Mouse (Mus musculus) liver, adult 2 months (tissue): Measurements from ENCODE around the gene Bace2.

Experiments
- CTCF ChIP-seq: fragments of 200-500 bp; IDR thresholded peaks from 2 replicates; pipeline ENCODE4 v1.5.1; 2011; ENCODE audit warnings: low read depth, low read length, control low read depth
- POLR2A ChIP-seq: fragments of 200-500 bp; IDR thresholded peaks from 2 replicates; pipeline ENCODE4 v1.6.1; 2011; ENCODE audit warnings: low read length, control low read depth; ENCODE audit not compliant: insufficient read depth; ENCODE audit errors: extremely low read depth

DNA sequence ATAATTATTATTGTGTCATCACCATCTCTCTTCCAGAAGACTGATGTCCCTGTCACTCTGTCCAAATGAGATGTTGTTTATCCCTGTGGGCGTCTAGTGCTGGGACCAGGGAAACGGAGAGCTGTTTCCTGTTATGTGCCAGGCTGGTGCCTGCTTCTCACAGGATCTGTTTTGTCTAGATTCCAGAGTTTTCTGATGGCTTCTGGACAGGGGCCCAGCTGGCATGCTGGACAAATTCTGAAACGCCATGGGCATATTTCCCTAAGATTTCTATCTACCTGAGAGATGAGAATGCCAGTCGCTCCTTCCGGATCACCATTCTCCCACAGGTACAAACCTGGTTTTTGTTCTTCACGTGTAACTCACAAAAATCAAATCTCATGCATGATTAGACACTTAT lies 65.1 kb downstream of the Bace2 start:
- no peak for TF ChIP-seq CTCF
- TF ChIP-seq POLR2A = no peak
